Mouse (Mus musculus) cerebellum, adult 2 months (tissue): Measurements from ENCODE around the gene Map2. TPM values are rescaled to one million over a fixed set of nuclear protein-coding genes. Genes with fewer than 3 reads are reported as not detected.

Experiments
- DNase-seq, 2 experiments: peaks; one replicate each; pipeline ENCODE4 v3.0.0; 2021
- H3K27ac ChIP-seq: fragments of 200-500 bp; 2 replicates; pipeline ENCODE4 v1.5.1; 2012; ENCODE audit warnings: low read length, control low read depth, inconsistent platforms; ENCODE audit not compliant: insufficient read depth
- H3K27me3 ChIP-seq: fragments of 200-500 bp; 2 replicates; pipeline ENCODE4 v1.6.1; 2012; ENCODE audit warnings: inconsistent platforms, mild to moderate bottlenecking, low read length, moderate library complexity; ENCODE audit not compliant: control insufficient read depth, insufficient read depth
- H3K4me1 ChIP-seq: fragments of 200-500 bp; 2 replicates; pipeline ENCODE4 v1.6.1; 2011; ENCODE audit warnings: low read length; ENCODE audit not compliant: control insufficient read depth, insufficient read depth
- H3K4me3 ChIP-seq: fragments of 200-500 bp; replicated peaks from 2 replicates; pipeline ENCODE3; 2011; ENCODE audit warnings: mild to moderate bottlenecking, low read depth, low read length, control low read depth; ENCODE audit not compliant: insufficient read depth
- CTCF ChIP-seq: fragments of 200-500 bp; IDR thresholded peaks from 2 replicates; pipeline ENCODE4 v1.5.1; 2011; ENCODE audit warnings: low read depth, mild to moderate bottlenecking, control low read depth, low read length, moderate library complexity, borderline replicate concordance; ENCODE audit not compliant: insufficient read depth
- POLR2A ChIP-seq: fragments of 200-500 bp; IDR thresholded peaks from 2 replicates; pipeline ENCODE4 v1.6.1; 2011; ENCODE audit warnings: low read length, control low read depth, borderline replicate concordance; ENCODE audit not compliant: insufficient read depth
- WGBS: fragments of 180-500 bp; shearing (Covaris S2); methylation state at CpG from one replicate; pipeline ENCODE4 v1.1.7; 2018; 5-methylcytosine and 5-hydroxymethylcytosine counted together
- polyA plus RNA-seq: library from polyadenylated mRNA; depleted of rRNA; stranded (reverse); fragments of >200 nt; gene quantifications from 2 replicates; pipeline ENCODE4 v1.2.3, GENCODE M21; 2012

The Map2 gene
- polyA plus RNA-seq, 1 experiment, result 259 TPM

DNA sequence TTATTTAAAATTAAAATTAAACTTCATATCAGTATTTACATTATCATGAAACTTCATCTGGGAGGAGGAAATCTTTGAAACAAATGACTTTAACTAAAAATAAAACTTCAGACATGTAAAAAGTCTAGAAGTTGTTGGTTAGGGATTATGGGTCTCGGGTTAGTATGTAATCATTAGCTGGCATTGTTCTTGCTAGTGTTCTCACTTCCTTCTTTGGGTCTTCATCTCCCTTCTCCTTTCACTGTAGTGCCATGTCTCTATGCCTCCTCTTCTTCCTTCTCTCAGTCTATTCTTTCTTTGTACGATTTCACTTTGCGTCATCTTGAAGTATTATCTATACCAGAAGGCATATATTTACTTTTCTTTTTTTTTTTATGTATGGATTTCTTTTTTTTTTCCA is 55.3 kb downstream of the Map2 start:
- no peak for DNase-seq
- Histone ChIP-seq H3K4me1 (peaks cover 11% of the 10 kb centered on the region), H3K27me3 (no peaks in the 10 kb centered on the region), H3K4me3 (no peak overlapping the region), H3K27ac (no peak overlapping the region)
- TF ChIP-seq POLR2A (no peak), CTCF (no peak)
- 99% methylated on average over 3 of the region's 3 CpGs for WGBS

DNA sequence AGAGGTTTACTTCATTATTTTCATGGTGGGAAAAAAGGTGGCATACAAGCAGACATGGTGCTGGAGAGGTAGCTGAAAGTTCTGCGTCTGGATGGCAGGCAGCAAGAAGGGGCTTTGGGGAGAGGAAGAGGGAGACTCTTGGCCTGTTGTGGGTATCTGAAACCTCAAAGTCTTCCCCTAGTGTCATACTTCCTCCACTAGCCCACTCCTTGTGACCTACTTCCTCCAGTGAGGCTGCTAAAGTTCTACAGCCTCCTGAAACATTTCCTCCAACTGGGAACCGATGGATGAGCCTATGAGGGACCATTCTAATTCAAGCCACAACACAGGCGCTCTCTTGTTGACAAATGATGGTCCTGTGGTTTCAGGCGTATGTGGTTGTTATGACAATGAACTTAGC is 56.9 kb downstream of the Map2 start:
- no peaks in the 10 kb centered on the region for H3K27me3 ChIP-seq
- H3K4me1 ChIP-seq, result peaks cover 6% of the 10 kb centered on the region; the same call in 1 of the 2 replicates
- 91% methylated on average over 4 of the region's 4 CpGs for WGBS
- no peak for TF ChIP-seq POLR2A
- no peak for TF ChIP-seq CTCF
- H3K4me3 ChIP-seq, result no peak overlapping the region
- no peak overlapping the region for H3K27ac ChIP-seq
- no peak for DNase-seq

DNA sequence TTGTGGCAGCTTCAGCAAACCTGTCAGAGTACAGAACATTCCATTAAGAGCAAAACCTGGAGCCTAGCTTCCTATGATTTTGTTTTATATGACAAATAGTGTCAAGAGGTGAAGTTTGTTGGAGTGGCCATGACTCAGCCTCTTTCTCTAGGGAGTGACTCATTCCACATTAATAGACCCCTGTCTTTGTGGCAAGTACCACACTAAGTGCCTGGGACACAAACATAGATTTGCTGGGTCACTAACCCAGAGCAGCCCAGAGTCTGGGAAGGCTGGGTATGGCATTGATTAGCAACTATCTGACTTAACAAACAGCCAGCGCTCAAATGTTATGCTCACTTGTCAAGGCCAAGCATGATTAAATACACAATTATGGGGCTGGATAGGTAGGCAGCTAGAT is 69.8 kb downstream of the Map2 start:
- H3K4me3 ChIP-seq, result no peak overlapping the region
- H3K27me3 ChIP-seq, result no peaks in the 10 kb centered on the region
- no peak for TF ChIP-seq POLR2A
- no peak overlapping the region for H3K27ac ChIP-seq
- no peak for DNase-seq
- 96% methylated on average over 1 of the region's 1 CpGs for WGBS
- H3K4me1 ChIP-seq, result no peaks in the 10 kb centered on the region

DNA sequence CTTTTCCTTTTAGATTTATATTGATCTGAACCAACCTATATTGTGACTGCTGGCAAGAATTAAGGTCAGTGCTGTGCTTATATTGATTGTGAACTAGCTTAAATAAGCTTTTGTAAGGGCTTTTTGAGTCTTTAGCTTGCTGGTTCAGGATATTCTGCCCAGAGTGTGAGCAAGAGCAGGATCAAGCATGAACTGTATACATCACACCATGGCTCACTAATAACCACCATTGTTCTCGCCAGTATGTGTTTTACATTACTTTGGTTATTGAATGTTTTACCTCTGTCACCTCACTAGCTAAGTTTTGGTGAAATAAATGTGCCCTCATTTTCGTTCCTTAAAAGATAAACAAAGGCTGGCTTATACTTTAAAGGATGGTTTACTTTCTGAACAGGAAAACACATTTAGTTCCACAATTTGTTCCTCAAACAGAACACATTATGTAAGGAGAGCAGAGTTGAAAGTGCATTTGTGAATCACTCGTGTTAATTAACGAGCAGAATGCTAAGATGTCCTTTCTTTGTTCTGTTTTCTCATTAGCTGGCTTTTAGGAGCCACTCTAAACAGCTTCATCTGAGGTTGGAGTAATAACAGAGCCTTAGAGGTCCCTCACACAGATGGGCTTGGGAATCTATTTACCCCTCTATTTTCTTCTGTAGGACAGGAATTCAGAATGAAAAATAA is 76.7 kb downstream of the Map2 start:
- no peak for DNase-seq
- H3K4me1 ChIP-seq, result no peaks in the 10 kb centered on the region
- 77% methylated on average over 4 of the region's 4 CpGs for WGBS
- H3K4me3 ChIP-seq, result no peak overlapping the region
- no peaks in the 10 kb centered on the region for H3K27me3 ChIP-seq
- no peak overlapping the region for H3K27ac ChIP-seq
- TF ChIP-seq CTCF, result no peak
- TF ChIP-seq POLR2A, result no peak

DNA sequence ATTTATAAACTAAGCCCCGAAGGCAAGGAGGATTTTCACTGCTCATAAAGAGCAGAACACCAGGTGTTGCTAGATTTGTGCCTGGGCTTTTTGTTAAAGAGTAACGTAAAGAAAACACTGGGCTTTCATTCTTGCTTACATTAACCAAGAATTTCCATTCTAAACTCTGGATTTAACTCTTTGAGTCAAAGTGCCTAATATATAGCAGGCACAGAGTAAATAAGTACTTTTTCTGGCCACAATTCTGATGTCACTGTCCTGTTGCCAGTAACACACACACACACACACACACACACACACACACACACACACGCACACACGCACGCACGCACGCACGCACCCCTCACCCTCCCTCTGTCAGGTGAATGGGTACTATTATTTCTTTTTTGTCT is 77.3 kb downstream of the Map2 start:
- Histone ChIP-seq H3K4me3 (no peak overlapping the region), H3K4me1 (no peaks in the 10 kb centered on the region), H3K27ac (no peak overlapping the region), H3K27me3 (no peaks in the 10 kb centered on the region)
- no peak for TF ChIP-seq CTCF
- no peak for TF ChIP-seq POLR2A
- no peak for DNase-seq
- WGBS, result 89% methylated on average over 8 of the region's 8 CpGs

DNA sequence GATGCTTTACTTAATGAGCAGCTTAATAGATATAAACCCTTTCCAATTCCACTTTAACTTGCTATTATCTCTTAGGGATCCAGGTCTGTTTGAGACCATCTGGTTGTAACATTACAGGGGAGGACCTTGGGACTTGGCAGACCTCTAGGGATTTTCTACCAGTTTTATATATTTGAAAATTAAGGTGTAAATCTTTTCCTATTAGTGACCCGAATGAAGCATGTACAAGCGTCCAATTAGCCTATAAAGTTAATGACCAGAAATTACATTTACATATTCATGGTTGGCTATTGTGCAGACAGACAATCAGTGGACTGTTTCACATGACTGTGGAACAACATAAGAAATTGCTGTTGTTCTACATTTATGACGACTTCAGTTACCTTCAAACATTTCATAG is 88.1 kb downstream of the Map2 start:
- Histone ChIP-seq H3K4me1 (no peaks in the 10 kb centered on the region), H3K27ac (no peak overlapping the region), H3K27me3 (no peaks in the 10 kb centered on the region), H3K4me3 (no peak overlapping the region)
- 45% methylated on average over 3 of the region's 3 CpGs for WGBS
- no peak for DNase-seq
- TF ChIP-seq POLR2A (no peak), CTCF (no peak)

DNA sequence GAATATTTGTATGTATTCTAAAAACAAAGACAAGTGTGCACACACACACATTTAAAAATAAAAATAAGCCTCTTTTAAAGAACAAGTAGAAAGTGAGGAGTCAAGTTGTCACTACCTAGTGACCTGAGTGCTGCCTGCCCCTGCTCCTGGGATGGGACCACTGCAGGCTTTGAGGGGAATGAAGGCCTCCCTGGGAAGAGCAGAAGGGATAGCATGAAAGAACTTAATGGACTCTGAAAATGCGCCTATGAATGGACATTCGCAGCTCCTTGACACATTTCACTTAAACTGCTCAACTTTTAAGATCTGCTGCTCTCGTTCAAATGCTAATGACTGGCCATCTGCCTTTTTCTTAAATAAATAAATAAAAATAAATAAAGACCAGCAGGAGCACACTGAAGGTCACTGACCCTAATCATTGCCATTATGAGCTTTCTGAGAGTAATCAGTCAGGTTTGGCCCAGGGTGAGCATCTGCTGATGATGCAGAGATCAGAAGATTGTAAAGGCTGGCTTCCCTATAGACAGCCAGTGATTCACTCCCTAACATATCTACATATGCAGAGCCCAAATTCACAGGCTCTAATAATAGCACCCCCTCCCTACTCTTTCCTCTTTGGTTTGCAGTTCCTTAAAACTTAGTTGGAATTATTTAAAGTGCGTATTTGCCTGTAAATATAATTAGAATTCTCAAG is 91.3 kb downstream of the Map2 start:
- Histone ChIP-seq H3K27ac (no peak overlapping the region), H3K4me3 (no peak overlapping the region), H3K27me3 (no peaks in the 10 kb centered on the region), H3K4me1 (no peaks in the 10 kb centered on the region)
- no peak for DNase-seq
- TF ChIP-seq CTCF, result no peak
- TF ChIP-seq POLR2A, result no peak
- 68% methylated on average over 4 of the region's 4 CpGs for WGBS

DNA sequence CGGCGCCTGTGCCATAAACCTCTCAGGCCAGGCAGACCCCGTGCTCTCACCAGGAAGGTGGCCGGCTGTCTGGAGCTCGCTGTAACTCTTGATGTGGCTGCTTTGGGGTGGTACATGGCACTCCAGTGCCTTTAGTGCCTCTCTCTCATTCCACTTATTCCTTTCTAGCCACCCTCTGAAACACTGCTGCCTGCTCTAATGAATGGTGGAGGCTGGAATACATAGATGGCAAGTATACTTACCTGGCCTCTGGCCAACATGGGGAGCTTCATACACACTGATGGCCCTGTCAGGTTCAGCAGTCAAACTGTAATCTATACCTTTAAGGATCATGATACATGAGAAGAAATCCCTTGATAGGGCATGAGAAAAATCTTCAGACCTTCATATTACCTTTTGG is 102.6 kb downstream of the Map2 start:
- H3K27ac ChIP-seq, result no peak overlapping the region
- WGBS, result 87% methylated on average over 4 of the region's 5 CpGs
- peaks cover 7% of the 10 kb centered on the region; the same call in 1 of the 2 replicates for H3K4me1 ChIP-seq

More for the DNA sequence above, 102.6 kb downstream of the Map2 start:
- DNase-seq, result no peak
- no peak for TF ChIP-seq CTCF
- no peaks in the 10 kb centered on the region for H3K27me3 ChIP-seq
- peak overlapping the region; percentile 10 for H3K4me3 ChIP-seq
